Mouse (Mus musculus): Measurements from ENCODE around the gene Crtc1.

Gene Crtc1

GRCm38 (mm10) chr8:70421349-70422104, 17.9 kb downstream of the Crtc1 start:
- no peak for DNase-seq (ENCODE audit: low spot score)

GRCm38 (mm10) chr8:70419879-70420643, 19.3 kb downstream of the Crtc1 start:
- DNase-seq (ENCODE audit: low spot score), result peak; percentile 24

- peak; percentile 56 for DNase-seq (ENCODE audit: low spot score)
Measured at GRCm38 (mm10) chr8:70418954-70419353, 20.4 kb downstream of the Crtc1 start.

GRCm38 (mm10) chr8:70417914-70418313, 21.5 kb downstream of the Crtc1 start:
- no peak for DNase-seq (ENCODE audit: low spot score)

- DNase-seq (ENCODE audit: low spot score), result no peak
Measured at GRCm38 (mm10) chr8:70416941-70417340, 22.4 kb downstream of the Crtc1 start.

- DNase-seq (ENCODE audit: low spot score), result peak; percentile 78
Measured at GRCm38 (mm10) chr8:70415540-70416451, 23.6 kb downstream of the Crtc1 start.

- no peak for DNase-seq (ENCODE audit: low spot score)
Measured at GRCm38 (mm10) chr8:70414310-70414946, 25.0 kb downstream of the Crtc1 start.

- DNase-seq (ENCODE audit: low spot score), result no peak
Measured at GRCm38 (mm10) chr8:70410281-70410680, 29.1 kb downstream of the Crtc1 start.

- no peak for DNase-seq (ENCODE audit: low spot score)
Measured at GRCm38 (mm10) chr8:70409455-70409871, 29.9 kb downstream of the Crtc1 start.

GRCm38 (mm10) chr8:70409019-70409418, 30.4 kb downstream of the Crtc1 start:
- no peak for DNase-seq (ENCODE audit: low spot score)

GRCm38 (mm10) chr8:70408301-70408700, 31.1 kb downstream of the Crtc1 start:
- no peak for DNase-seq (ENCODE audit: low spot score)

GRCm38 (mm10) chr8:70406427-70407069, 32.8 kb downstream of the Crtc1 start:
- DNase-seq (ENCODE audit: low spot score), result no peak

- DNase-seq (ENCODE audit: low spot score), result no peak
Measured at GRCm38 (mm10) chr8:70405189-70405588, 34.2 kb downstream of the Crtc1 start.

GRCm38 (mm10) chr8:70404212-70404611, 35.2 kb downstream of the Crtc1 start:
- DNase-seq (ENCODE audit: low spot score), result no peak

- DNase-seq (ENCODE audit: low spot score), result no peak
Measured at GRCm38 (mm10) chr8:70397611-70398563, 41.5 kb downstream of the Crtc1 start.

GRCm38 (mm10) chr8:70396184-70396583, 43.2 kb downstream of the Crtc1 start:
- DNase-seq (ENCODE audit: low spot score), result no peak

- DNase-seq (ENCODE audit: low spot score), result peak; percentile 95
Measured at GRCm38 (mm10) chr8:70395649-70396048, 43.7 kb downstream of the Crtc1 start.

GRCm38 (mm10) chr8:70394269-70394998, 44.9 kb downstream of the Crtc1 start:
- DNase-seq (ENCODE audit: low spot score), result no peak

GRCm38 (mm10) chr8:70393087-70393486, 46.3 kb downstream of the Crtc1 start:
- DNase-seq (ENCODE audit: low spot score), result no peak

Data from MN1 (cell line).